Mouse (Mus musculus): ENCODE measurements at regions not wholly inside any gene's neighbourhood (a gene's known extent, or its start where the extent isn't known, plus 50 kb on each side); places are given as distances from the start of the nearest gene placed in this dataset.

DNA sequence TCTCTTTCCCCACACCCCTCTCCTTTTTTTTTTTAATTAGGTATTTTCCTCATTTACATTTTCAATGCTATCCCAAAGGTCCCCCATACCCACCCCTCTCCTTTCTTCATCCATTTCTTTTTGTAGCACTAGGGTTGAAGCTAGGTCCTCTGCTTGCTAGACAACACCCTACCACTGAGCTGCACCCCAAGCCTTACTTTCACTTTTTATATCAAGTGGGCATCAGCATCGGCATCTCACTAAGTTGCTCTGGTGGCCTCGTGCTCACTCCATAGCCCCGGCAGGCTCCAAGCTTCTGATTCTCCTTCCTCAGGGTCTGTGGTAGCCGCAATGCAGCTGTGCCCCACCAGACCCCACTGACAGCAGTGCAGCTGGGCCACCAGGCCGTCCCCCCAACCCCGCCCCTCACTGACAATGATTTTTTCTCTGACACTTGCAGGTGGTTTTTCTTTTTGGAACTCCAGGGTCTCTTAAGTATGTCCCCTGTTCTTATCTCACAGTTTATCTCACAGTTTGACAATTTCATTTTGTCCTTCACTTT lies 77.5 kb downstream of the Nufip1 start:
- peak; percentile 58 for DNase-seq (ENCODE audit: low read depth)

DNA sequence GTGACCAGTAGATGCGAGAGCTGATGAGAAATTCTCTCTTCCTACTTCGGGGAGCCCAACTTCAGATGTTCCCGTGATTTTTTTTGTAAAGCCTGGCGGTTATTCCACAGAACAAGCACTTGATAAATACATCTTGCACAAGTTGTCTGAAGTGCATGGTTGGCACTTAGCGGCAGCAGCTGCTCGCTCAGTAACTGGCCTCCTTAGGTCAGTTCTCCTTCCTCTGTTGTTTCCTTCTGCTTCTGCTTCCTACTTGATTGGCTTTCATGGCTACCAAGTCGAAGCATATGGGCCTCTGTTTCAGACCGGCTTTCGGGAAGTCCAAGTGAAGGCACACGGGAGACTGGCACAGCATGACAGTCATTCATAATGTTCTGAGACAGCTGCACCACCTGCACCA lies 84.6 kb downstream of the Nufip1 start:
- DNase-seq (ENCODE audit: low read depth), result no peak

GRCm38 (mm10) chr14:76197357-76197756 lies 86.7 kb downstream of the Nufip1 start:
- no peak for DNase-seq (ENCODE audit: low read depth)

GRCm38 (mm10) chr14:76198406-76198805 lies 87.7 kb downstream of the Nufip1 start:
- DNase-seq (ENCODE audit: low read depth), result no peak

DNA sequence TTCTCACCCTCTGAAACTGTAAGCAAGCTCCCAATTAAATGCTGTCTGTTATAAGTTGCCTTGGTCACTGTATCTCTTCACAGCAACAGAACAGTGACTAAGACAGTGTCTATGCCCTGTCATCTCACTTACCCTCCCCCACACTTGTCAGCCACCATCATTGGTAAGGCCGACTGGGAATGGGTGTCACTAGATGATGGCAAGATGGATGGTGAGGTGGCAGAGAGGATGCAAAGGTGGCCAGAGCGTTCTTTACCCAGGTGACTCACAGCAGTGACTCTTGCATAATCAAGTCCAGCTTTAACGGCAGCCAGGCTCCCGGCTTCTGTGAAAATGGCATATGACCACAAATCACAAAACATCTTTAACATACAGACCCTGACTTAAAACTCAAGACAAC lies 91.9 kb downstream of the Nufip1 start:
- no peak for DNase-seq (ENCODE audit: low read depth)

GRCm38 (mm10) chr14:76203135-76203534 lies 92.4 kb downstream of the Nufip1 start:
- no peak for DNase-seq (ENCODE audit: low read depth)

DNA sequence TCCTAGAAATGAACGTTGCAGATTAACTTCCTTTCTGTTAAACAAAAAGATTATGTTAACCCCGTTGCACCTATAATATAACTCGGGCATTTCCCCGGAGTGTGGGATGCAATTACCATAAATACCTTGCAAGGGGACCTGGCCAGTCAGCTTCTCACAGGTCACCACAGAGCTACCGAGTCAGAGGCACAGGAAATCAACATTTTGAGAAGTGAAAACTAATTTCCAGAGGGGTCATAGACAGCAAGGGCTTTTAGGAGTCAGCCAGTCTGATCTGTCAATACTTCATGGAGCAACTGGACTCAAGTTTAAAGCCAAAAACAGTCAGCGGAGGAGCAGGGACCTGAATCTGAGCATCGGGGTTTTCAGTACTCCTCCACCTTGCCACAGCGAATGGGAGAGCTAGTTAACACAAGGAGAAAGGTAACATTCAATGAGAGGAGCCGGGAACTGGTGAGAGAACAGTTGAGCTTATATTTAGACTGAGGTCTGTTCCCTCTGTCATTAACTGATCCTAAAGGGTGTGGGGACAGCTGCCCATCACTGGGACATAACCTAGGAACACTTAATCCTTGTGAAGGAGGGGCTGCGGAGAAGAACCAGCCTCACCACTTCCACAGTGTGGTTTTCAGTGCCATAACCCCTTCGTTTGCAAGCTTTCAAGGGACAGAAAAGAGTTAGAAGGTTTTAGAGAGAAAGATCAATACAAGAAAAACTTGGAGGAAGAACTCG lies 105.9 kb downstream of the Nufip1 start:
- no peak for DNase-seq (ENCODE audit: low read depth)

DNA sequence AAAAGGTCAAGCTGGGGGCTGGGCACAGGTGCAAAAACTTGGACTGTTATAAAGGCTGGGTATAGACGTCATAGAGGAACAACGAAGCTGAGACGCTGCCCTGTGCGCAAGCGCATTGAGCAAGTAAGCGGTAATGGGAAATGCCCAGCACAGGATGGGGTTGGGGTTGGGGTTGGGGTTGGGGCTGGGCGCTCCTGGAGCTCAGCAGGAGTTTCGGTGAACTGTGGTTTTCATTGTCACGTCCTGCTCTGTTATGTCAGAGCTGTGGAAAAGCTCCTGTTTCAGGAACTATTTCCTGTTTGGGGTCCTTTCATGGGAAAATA lies 106.4 kb downstream of the Nufip1 start:
- DNase-seq (ENCODE audit: low read depth), result peak; percentile 82

DNA sequence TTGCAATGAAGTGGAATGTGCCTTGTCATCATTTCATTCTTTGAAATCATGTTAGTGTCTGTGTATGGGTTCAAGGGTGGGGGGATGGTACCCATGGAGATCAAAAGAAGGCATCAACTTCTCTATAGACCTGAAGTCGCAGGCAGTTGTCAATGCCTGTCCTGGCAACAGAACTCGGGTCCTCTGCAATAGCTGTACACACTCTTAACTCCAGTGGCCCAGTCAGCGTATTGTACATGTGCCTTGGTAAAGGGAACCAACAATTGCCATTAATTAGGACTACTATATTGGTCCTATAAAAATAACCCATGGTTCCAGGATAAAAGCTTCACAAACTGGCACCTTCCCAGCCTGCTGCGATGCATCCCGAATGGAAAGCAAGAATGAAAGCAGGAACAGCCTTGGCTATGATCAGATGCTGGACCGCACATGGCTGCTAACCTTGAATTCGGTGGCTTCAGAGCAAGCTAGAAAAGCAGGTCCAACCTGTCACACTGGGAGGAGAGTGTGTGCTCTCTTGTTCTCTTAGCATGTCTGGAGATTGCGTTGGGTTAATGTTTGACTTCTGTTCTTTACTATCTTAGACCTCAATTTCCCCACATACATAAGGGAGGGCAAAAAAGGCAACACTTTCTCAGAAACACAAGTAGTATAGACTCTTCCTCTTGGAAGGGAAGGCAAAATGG lies 107.0 kb downstream of the Nufip1 start:
- no peak for DNase-seq (ENCODE audit: low read depth)

DNA sequence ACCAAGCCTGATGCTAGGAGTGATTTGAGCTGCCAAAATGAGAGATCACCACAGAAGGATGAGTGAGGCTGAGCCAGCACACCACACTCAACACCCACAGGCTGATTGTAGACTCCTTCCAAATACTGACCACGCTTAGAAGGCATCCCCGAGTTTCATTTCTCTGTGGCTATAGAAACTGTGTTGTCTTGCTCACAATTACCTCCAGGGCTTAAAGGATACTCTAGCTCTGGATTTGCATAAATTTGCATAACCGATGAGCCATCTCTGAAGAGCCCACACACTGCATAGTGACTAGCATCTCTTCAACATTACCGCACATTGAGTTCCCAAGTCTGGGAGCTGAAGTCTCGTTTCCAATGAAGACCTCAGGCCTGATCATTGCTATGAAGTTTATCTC lies 110.3 kb downstream of the Nufip1 start:
- no peak for DNase-seq (ENCODE audit: low read depth)

DNA sequence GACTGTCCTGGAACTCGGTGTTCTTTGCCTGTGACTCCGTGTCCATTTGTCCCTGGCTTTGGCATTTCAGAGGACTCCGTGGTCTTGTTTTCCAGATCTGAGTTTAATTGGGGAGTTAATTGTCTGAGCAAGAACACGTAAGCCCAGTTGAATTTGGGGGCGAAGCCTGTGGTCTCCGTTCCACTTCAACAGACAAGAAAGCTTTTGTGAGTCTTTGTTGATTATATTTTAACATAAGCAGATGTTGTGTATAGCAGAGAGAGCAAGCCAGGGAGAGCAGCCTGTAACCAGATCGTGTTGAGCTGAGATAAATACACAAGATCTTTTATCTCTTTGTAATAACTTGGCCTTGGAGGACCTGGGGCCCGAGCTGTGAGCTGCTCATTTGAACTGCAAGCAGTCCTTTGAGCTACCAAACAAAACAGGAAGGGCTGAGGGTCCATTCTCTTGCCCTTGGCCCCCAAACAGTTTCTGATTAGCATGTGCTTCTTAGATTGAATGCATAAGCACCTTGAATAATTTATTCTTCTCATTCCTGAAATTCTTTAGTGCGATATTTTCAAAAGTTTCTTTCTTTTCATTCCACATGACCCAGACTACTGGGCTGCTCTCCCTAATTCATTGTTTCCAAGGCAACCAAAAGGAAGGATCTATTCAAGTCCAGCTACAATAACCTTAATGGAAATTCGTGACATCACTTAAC lies 111.1 kb downstream of the Nufip1 start:
- no peak for DNase-seq (ENCODE audit: low read depth)

DNA sequence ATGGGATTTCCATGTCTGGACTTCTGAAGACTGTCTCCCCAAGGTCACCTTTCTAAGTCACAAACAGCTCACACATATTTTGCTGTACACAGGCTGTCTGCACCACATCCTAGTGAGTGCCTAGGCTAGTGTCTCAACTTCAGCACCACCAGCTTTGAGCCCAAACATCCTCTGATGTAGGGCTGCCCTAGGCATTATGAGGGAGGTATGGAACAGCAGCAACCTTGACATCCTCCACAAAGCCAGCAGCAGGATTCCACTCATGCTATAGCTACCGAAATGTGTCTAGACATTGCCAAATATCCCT lies 111.6 kb downstream of the Nufip1 start:
- no peak for DNase-seq (ENCODE audit: low read depth)

GRCm38 (mm10) chr14:76223036-76223650 lies 112.5 kb downstream of the Nufip1 start:
- no peak for DNase-seq (ENCODE audit: low read depth)

GRCm38 (mm10) chr14:76223903-76224302 lies 113.2 kb downstream of the Nufip1 start:
- no peak for DNase-seq (ENCODE audit: low read depth)

- DNase-seq (ENCODE audit: low read depth), result no peak
Measured at GRCm38 (mm10) chr14:76225532-76225931, 114.8 kb downstream of the Nufip1 start.

DNA sequence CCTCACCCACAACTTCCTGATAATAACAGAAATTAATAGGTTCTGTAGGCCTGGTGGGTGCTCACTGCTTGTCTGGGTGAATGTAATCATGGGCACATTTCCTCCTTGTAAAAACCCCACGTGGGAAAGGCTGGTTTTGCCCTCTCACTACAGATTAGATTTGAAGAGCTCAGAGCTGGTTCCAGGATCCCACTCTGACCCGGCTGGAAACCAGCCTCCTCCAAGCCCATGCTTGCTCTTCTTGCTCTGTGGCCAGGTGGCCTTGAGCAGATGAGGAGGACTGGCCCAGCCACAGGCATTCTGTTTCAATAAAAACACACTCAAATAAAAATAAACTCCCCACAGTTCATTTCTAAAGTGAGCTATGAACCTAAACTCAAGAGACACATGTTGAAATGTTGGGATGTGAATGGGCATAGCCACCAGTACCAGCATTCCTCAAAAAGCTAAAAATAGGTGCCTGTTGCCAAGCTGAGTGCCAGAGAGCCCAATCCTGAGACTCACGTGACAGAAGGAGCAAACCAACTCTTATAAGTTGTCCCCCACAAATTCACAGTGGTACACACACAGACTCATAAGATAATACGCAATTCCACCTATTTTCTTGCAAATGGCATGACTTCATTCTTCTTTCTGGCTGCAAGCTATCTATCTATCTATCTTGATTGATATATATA lies 116.1 kb downstream of the Nufip1 start:
- DNase-seq (ENCODE audit: low read depth), result no peak

- DNase-seq (ENCODE audit: low read depth), result no peak
Measured at GRCm38 (mm10) chr14:76228968-76229555, 118.4 kb downstream of the Nufip1 start.

DNA sequence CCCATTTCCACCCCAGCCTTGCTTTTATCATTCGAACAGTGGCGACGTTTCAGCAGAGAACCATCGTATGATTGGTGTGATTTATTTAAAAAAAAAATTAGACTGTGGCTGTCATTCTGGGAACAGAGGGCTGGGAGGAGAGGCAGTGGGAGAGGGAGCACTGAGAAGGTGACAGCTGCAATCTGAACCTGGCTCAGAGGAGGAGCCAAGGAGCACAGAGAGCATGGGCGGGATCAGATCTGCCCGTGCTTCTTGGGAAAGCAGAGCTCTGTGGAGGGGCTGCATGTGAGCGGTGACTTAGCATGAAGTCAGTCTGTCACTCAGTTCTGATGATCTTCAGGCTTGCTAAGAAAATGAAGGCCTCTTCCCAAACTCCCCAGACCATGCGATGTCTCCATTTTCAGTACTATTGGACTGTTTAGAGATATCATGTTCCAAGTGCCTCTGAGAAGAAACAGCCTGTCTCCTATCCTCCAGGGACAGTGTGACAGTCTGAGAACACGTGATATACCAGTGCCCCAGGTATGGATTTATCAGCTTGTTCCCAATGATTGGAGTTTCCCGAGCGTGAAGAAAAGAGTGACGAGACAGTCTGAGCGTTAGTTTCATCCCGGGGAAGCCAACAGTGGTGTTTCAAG lies 129.3 kb downstream of the Nufip1 start:
- DNase-seq (ENCODE audit: low read depth), result no peak

DNA sequence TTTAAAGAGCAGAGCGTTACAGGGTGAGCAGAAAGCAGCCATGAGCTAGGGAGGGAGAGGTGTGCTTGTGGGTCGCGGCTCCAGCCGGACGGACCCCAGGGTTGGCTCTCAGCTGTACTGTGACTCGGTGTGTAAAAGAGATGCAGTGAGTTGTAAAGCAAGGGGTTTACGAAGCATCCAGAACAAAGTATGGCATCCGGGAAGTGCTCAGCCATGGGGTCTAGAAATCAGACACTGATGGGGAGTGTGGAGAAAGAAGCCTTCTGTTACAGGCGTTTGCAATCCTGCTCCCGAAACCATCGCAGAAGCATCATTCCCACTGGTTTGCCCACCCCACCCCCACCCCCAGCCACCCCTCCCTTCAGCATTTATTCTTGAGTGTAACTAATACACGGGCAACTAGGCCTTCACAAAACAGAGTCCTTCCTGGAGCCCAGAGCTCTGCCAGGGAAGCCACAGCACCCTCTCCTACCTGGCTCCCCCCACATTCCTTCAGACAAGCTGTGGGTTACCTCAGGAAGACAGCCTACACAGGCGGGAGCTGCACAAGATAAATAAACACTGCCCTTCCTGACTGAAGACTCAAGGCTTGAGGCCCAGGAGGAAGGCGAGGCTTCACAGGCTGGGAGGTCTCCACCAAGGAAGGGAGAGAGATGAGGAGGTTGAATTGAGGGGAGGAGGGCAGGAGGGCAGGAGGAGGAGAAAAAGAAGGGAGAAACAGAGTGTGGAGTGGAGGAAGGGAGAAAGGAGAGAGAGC lies 133.1 kb downstream of the Nufip1 start:
- no peak for DNase-seq (ENCODE audit: low read depth)

- DNase-seq (ENCODE audit: low read depth), result no peak
Measured at GRCm38 (mm10) chr14:76244338-76245062, 133.8 kb downstream of the Nufip1 start.

Measured in naive thymus-derived CD4-positive, alpha-beta T cell, adult 2 months (primary cell).